Mouse (Mus musculus): ENCODE data around the gene Samd4b. TPM values are rescaled to one million over a fixed set of nuclear protein-coding genes. Genes with fewer than 3 reads are reported as not detected.

Gene Samd4b
- polyA plus RNA-seq, 1 experiment from 2014 or later = 21.6 TPM

- Histone ChIP-seq H3K4me1 (replicated peaks) (peaks cover 32% of the 10 kb centered on the region), H3K4me3 (no peak overlapping the region), H3K4me2 (no peak overlapping the region), H3K36me3 (peaks cover 19% of the 10 kb centered on the region), H3K27me3 (no peaks in the 10 kb centered on the region), H3K27ac (peak overlapping the region; percentile 12; the same call in 1 of the 2 replicates), H3K9me3 (no peaks in the 10 kb centered on the region), H3K9ac (0 out of 2 replicates have a peak overlapping the region, but pooled peaks have one; percentile 19)
- 49% methylated on average over 5 of the region's 5 CpGs for WGBS
- no peak for ATAC-seq (ENCODE audit: low FRiP score)
These were observed 26.8 kb downstream of the Samd4b start for GRCm38 (mm10) chr7:28570982-28571682.

DNA sequence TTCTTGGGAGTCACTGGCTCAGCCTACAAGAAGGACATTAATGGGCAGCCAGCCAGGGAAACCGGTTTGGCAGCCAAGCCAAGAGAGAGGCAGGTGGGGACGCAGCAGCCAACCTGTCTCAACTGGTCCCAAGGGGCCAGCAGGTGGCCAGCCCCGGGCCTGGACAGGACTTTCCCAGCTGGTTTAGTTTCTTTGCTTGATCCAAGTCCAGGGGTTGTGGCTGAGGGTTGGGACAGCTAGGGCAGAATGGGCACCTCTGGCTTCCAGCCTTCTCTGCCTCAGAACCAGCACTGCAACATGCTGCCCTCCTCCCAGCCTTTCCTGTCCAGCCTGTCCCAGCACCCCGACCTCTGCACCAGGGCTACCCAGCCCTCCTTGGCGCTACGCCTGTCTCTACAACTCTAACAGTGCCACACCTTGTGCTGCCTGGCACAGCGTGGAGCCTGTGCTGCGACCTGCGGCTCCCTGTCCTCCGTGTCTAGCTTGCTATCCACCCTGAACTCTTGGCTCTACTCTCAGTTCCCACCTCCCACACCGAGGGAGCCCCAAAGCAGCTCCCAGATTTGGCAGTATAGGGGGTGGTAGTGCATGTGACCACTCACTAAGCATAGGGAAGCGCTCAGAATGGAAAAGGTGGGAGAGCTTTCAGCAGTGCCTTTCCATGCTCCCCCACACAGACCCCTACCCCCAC, 27.5 kb downstream of the Samd4b start:
- H3K9ac ChIP-seq = 0 out of 2 replicates have a peak overlapping the region, but pooled peaks have one; percentile 19
- H3K9me3 ChIP-seq = no peaks in the 10 kb centered on the region
- H3K4me2 ChIP-seq = no peak overlapping the region
- no peaks in the 10 kb centered on the region for H3K27me3 ChIP-seq
- no peak for ATAC-seq (ENCODE audit: low FRiP score)
- no peak overlapping the region for H3K4me3 ChIP-seq
- WGBS = 82% methylated on average over 12 of the region's 12 CpGs
- H3K4me1 ChIP-seq (replicated peaks) = peaks cover 31% of the 10 kb centered on the region
- H3K27ac ChIP-seq = 0 out of 2 replicates have a peak overlapping the region, but pooled peaks have one; percentile 12
- H3K36me3 ChIP-seq = peaks cover 26% of the 10 kb centered on the region

DNA sequence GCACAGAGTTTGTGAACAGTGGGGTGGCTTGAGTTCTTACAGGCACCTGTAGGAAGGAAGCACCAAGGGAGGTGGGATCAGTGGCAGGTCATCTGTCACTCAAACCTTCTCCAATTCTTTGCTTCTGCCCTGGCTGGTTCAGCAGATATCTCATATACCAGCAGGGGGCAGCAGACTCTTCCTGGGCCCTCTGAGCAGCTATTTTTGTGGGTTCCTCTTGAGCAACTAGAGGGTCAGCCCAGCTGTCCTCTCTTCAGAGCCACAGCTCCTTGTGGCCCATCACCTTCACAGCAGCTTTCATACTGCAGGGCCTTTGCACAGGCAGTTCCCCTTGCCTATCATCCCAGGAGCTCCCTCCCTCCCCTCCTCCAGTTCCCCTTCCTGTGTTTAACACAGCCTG, 29.7 kb downstream of the Samd4b start:
- Histone ChIP-seq H3K27ac (no peak overlapping the region), H3K9me3 (no peaks in the 10 kb centered on the region), H3K36me3 (peaks cover 48% of the 10 kb centered on the region), H3K9ac (no peak overlapping the region), H3K27me3 (no peaks in the 10 kb centered on the region), H3K4me1 (replicated peaks) (peaks cover 30% of the 10 kb centered on the region), H3K4me3 (no peak overlapping the region), H3K4me2 (no peak overlapping the region)
- ATAC-seq (ENCODE audit: low FRiP score) = 0 out of 2 replicates have a peak, but pooled peaks have one; percentile 2

GRCm38 (mm10) chr7:28567539-28567938, 30.4 kb downstream of the Samd4b start:
- Histone ChIP-seq H3K36me3 (peaks cover 55% of the 10 kb centered on the region), H3K9ac (no peak overlapping the region), H3K9me3 (no peaks in the 10 kb centered on the region), H3K27ac (no peak overlapping the region), H3K27me3 (no peaks in the 10 kb centered on the region), H3K4me3 (no peak overlapping the region), H3K4me2 (no peak overlapping the region), H3K4me1 (replicated peaks) (peaks cover 25% of the 10 kb centered on the region)
- no peak for ATAC-seq (ENCODE audit: low FRiP score)
- 93% methylated on average over 4 of the region's 4 CpGs for WGBS

DNA sequence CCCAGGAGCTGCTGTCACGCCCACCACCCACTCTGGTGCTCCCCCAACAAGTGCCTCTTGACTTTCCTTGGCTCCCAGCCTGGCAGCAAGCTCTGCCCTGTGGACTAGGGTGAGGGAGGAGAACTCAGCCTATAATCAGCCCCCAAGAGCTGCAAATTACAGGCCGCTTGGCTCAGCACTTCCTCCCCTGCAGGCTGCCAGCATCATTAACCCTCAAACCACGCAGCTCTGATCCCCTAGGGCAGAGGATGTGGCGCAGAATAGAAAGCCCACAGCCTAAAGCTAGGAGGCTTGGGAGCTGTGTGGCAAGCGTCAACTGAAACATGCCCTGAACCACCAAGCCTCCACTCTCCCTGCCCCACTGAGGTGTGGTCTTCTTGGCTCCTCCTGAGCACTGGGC, 32.5 kb downstream of the Samd4b start:
- no peaks in the 10 kb centered on the region for H3K27me3 ChIP-seq
- H3K9ac ChIP-seq = 0 out of 2 replicates have a peak overlapping the region, but pooled peaks have one; percentile 19
- 78% methylated on average over 5 of the region's 5 CpGs for WGBS
- no peak overlapping the region for H3K4me2 ChIP-seq
- peaks cover 72% of the 10 kb centered on the region for H3K36me3 ChIP-seq
- no peak overlapping the region for H3K4me3 ChIP-seq
- no peaks in the 10 kb centered on the region for H3K9me3 ChIP-seq
- H3K27ac ChIP-seq = no peak overlapping the region
- peaks cover 6% of the 10 kb centered on the region for H3K4me1 ChIP-seq (replicated peaks)
- no peak for ATAC-seq (ENCODE audit: low FRiP score)

- ATAC-seq (ENCODE audit: low FRiP score) = no peak
- Histone ChIP-seq H3K9ac (no peak overlapping the region), H3K27ac (no peak overlapping the region), H3K4me3 (no peak overlapping the region), H3K27me3 (no peaks in the 10 kb centered on the region), H3K4me1 (replicated peaks) (no peaks in the 10 kb centered on the region), H3K36me3 (peaks cover 92% of the 10 kb centered on the region), H3K4me2 (no peak overlapping the region), H3K9me3 (no peaks in the 10 kb centered on the region)
- WGBS = 93% methylated on average over 13 of the region's 13 CpGs
These were observed 35.0 kb downstream of the Samd4b start for GRCm38 (mm10) chr7:28562951-28563350.

DNA sequence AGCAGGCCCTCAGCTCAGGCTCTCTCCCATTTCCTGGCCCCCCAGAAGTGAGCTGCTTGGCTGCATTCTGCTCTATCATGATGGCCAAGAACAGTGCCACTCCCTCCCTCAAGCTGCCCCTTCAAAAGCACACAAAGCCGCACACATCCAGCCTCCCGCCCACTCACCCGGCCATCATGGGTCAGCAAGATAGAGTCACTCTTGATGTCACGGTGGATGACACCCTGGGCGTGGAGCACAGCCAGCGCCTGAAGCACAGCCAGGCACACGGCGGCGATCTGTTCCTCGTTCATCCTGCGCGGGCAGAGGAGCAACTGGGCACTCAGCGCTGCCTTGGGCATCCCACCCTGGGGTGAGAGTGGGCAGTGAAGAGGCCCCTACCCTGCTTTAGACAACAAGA, 35.6 kb downstream of the Samd4b start:
- Histone ChIP-seq H3K4me3 (no peak overlapping the region), H3K9ac (no peak overlapping the region), H3K36me3 (peaks cover 86% of the 10 kb centered on the region), H3K27me3 (no peaks in the 10 kb centered on the region), H3K4me1 (replicated peaks) (no peaks in the 10 kb centered on the region), H3K9me3 (no peaks in the 10 kb centered on the region), H3K4me2 (no peak overlapping the region), H3K27ac (no peak overlapping the region)
- ATAC-seq (ENCODE audit: low FRiP score) = no peak
- 79% methylated on average over 13 of the region's 13 CpGs for WGBS

DNA sequence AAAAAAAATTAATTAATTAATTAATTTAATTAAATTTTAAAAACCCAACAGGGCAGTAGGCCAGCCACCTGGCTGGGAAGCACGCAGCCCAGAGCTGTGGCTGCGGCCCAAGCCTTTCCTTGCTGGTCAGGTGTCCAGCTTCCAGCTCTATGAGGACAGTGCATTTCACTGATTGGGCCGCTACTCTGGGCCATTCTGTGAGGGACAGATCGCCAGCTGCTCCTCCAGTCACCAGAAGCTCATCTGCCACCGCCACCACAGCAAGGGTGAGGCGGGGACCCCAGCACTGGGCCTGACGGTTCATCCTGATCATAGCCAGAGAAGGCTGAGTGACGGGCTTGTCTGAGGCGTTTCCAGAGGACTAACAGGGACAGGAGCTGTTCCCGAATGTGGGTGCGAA, 36.0 kb downstream of the Samd4b start:
- no peak overlapping the region for H3K4me2 ChIP-seq
- H3K4me1 ChIP-seq (replicated peaks) = no peaks in the 10 kb centered on the region
- no peak overlapping the region for H3K4me3 ChIP-seq
- H3K27me3 ChIP-seq = no peaks in the 10 kb centered on the region
- H3K9ac ChIP-seq = no peak overlapping the region
- ATAC-seq (ENCODE audit: low FRiP score) = no peak
- H3K36me3 ChIP-seq = peaks cover 82% of the 10 kb centered on the region
- H3K9me3 ChIP-seq = no peaks in the 10 kb centered on the region
- WGBS = 91% methylated on average over 11 of the region's 11 CpGs
- H3K27ac ChIP-seq = no peak overlapping the region

GRCm38 (mm10) chr7:28560856-28561255, 37.1 kb downstream of the Samd4b start:
- Histone ChIP-seq H3K4me1 (replicated peaks) (peaks cover 3% of the 10 kb centered on the region; the same call in 1 of the 2 replicates), H3K27me3 (no peaks in the 10 kb centered on the region), H3K9me3 (no peaks in the 10 kb centered on the region), H3K9ac (no peak overlapping the region), H3K4me2 (no peak overlapping the region), H3K36me3 (peaks cover 71% of the 10 kb centered on the region), H3K4me3 (no peak overlapping the region), H3K27ac (no peak overlapping the region)
- ATAC-seq (ENCODE audit: low FRiP score) = no peak
- WGBS = 96% methylated on average over 10 of the region's 10 CpGs

- no peak overlapping the region for H3K4me3 ChIP-seq
- 71% methylated on average over 4 of the region's 4 CpGs for WGBS
These were observed 39.5 kb downstream of the Samd4b start for GRCm38 (mm10) chr7:28558486-28558885.

DNA sequence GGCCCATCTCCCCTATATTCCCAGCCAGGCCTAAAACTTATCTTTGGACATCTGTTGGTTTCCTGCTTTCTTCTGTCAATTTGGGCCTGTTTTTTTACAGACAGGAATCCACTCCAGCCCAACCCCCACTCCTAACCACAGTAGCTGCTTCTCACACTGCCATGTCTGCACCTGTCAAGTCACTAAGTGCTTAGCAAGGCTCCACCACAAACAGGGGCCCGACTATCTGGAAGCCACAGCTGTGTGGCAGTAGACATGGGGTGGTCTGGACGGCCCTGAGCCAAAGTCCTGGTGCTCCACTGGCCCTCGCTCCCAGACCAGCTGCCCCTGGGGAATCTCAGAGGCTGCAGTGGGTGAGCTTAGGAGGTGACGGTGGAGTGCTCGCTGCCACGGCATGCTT, 40.2 kb downstream of the Samd4b start:
- no peak for ATAC-seq (ENCODE audit: low FRiP score)
- H3K27me3 ChIP-seq = no peaks in the 10 kb centered on the region
- peaks cover 39% of the 10 kb centered on the region for H3K36me3 ChIP-seq
- H3K9me3 ChIP-seq = no peaks in the 10 kb centered on the region
- no peak overlapping the region for H3K4me3 ChIP-seq
- no peak overlapping the region for H3K9ac ChIP-seq
- H3K4me2 ChIP-seq = no peak overlapping the region
- H3K4me1 ChIP-seq (replicated peaks) = peaks cover 5% of the 10 kb centered on the region; the same call in 1 of the 2 replicates
- WGBS = 88% methylated on average over 6 of the region's 6 CpGs
- H3K27ac ChIP-seq = 0 out of 2 replicates have a peak overlapping the region, but pooled peaks have one; percentile 48

More at GRCm38 (mm10) chr7:28558486-28558885, 39.5 kb downstream of the Samd4b start:
- H3K36me3 ChIP-seq = peaks cover 47% of the 10 kb centered on the region
- no peak overlapping the region for H3K27ac ChIP-seq
- no peak for ATAC-seq (ENCODE audit: low FRiP score)
- H3K4me2 ChIP-seq = no peak overlapping the region
- peaks cover 5% of the 10 kb centered on the region; the same call in 1 of the 2 replicates for H3K4me1 ChIP-seq (replicated peaks)
- no peaks in the 10 kb centered on the region for H3K9me3 ChIP-seq
- H3K27me3 ChIP-seq = no peaks in the 10 kb centered on the region
- H3K9ac ChIP-seq = no peak overlapping the region

DNA sequence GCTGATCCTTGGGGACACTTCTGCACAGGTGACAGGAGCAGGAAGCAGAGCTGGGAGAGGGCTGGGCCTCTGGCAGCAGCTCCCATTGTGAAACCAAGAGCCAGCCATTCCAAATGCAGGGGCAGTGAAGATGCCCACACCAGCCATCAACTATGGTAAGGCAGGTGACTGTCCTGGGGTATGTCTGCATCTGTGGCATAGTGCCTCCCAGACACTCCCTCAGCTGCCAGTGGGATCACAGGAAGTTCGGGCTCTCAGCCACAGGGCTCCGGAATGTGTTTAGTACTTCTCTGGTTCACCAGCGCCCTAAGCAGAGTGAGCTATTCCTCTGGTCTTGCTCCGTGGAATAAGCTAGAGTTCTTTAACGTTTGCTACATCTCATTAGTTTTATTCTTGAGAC, 40.9 kb downstream of the Samd4b start:
- Histone ChIP-seq H3K4me2 (no peak overlapping the region), H3K27ac (no peak overlapping the region), H3K27me3 (no peaks in the 10 kb centered on the region), H3K4me3 (no peak overlapping the region), H3K4me1 (replicated peaks) (peaks cover 5% of the 10 kb centered on the region; the same call in 1 of the 2 replicates), H3K9me3 (no peaks in the 10 kb centered on the region), H3K36me3 (peaks cover 33% of the 10 kb centered on the region), H3K9ac (no peak overlapping the region)
- WGBS = 79% methylated on average over 5 of the region's 5 CpGs
- no peak for ATAC-seq (ENCODE audit: low FRiP score)

Data from hindbrain, embryonic 13.5 days (tissue).